Mouse (Mus musculus) retina, postnatal 1 day (tissue): ENCODE measurements around the gene Samsn1.

ENCODE experiments used
- DNase-seq: peaks from one replicate; pipeline ENCODE4 v3.0.0-alpha.2; 2012

The Samsn1 gene

DNA sequence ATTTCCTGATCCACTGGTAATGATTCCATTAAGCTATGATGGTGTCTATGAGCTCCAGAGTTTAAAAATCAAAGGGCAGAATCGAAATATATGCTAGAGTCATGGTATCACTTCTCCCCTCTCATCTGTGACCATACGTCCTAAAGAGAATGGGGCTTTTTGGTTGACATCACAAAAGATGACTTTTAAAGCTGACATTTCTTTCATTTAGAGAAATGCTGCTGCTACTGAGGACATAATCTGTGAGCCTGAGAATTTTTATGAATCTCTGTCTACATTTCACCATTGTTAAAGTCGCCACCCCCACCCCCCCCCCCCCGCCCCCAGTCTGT, 91.9 kb downstream of the Samsn1 start:
- DNase-seq, result no peak

DNA sequence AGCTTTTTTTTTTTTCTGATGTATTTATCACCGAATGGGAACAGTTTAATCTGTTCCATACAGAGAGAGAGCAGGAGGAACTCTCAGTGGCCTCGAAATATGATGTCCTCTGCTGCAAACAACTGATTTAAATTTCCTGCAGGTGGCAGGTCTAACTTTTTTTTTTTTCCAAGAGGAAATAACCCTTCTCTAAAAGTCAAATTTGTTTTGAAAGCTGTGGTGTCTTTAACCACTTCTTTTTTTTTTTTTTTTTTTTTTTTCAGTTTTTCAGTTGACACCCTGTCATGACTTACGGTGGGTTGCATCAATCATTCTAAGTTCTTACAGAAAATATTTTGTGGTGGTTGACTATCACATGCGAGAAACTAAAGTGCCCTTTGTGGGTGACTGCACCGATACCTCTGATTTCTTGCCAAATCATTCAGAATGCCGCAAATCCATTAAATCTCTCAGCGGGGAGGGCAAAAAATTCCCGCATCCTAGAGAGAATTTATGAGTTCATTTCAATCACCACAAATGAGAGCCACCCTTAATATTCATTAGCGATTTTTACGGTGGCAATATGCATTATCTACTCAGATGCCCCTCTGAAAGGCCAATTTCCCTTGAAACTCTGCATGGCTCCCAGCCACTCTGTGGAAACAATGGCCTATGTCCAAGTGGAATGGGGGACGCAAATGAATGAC, 92.4 kb downstream of the Samsn1 start:
- no peak for DNase-seq

- DNase-seq, result no peak
Observed at GRCm38 (mm10) chr16:75926511-75926910, 95.6 kb downstream of the Samsn1 start.

- DNase-seq, result no peak
Observed at GRCm38 (mm10) chr16:75920870-75921269, 101.2 kb downstream of the Samsn1 start.

GRCm38 (mm10) chr16:75919298-75919697, 102.8 kb downstream of the Samsn1 start:
- no peak for DNase-seq

- DNase-seq, result no peak
Observed at GRCm38 (mm10) chr16:75917712-75918111, 104.4 kb downstream of the Samsn1 start.

DNA sequence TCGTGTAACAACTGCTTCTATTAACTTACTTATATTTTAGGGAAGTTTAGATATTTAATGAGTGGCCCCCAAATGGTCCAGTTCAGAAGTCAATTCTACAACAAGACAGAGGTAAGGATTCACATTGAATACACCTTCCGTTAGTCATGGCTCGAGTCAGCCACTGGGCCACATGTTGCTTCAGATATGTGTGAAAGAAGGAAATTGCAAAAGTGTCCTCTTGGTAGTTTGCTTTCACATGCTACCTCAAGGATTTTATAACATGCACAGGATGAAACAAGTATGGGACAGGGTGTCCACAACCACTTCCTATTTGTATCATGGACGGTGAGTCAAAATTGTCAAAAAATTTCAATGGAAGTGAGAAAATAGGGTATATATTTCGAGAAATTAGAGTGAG, 110.0 kb downstream of the Samsn1 start:
- no peak for DNase-seq

DNA sequence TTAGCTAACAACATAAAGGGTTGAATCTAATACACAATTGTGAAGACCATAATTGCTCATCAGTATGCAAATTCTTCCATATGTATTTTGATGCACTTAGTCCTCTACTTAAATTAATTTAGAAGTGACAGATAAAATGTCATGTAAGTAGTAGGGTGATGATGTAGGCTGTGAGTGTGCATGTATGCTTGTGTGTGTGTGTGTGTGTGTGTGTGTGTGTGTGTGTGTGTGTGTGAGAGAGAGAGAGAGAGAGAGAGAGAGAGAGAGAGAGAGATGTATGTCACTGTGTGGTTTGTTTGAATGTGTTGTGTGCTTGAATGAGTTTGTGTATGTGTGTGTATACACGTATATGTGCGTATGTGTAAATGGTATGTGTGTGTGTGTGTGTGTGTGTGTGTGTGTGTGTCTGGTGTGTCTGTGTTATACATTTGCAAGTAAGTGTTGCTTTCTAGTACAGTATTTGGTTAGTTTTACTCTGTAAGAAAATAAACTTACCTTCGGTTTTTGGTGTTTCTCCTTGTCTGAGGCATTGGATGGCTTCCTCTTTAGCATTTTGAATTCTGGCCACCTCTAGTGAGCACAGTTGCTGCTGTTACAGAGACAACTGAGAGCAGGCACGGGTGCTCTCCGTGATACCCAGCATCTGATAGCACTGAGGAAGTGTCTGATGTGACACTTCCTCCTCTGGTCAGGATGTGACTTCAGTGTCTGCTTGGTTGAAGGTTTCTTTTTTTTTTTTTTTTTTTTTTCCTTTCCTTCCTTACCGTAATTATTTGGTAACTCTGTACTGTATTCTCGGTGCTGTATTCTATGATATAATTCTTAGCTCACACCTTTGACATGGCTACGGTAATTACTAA, 113.2 kb downstream of the Samsn1 start:
- DNase-seq, result no peak

GRCm38 (mm10) chr16:75906790-75907189, 115.3 kb downstream of the Samsn1 start:
- no peak for DNase-seq

- no peak for DNase-seq
Observed at GRCm38 (mm10) chr16:75906260-75906659, 115.8 kb downstream of the Samsn1 start.

GRCm38 (mm10) chr16:75905324-75905723, 116.8 kb downstream of the Samsn1 start:
- no peak for DNase-seq

DNA sequence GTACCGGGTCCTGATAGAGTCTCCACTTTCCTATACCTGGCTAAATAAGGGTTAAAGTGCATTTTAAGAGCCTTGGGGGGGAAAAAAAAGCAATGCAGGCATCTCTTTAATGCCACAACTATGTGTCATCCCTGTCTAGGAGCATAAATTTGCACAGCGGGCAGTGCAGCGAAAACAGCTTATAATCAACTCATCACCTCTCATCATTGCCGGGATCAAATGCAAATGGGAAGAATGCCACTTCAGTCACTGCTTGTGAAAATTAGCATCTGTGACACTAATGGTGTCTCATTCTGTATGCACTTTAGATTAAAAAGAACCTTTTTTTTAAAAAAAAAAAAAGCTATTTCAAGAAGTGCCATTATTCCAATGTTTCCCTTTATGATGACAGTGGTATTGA, 118.0 kb downstream of the Samsn1 start:
- DNase-seq, result no peak

- DNase-seq, result no peak
Observed at GRCm38 (mm10) chr16:75903028-75903427, 119.1 kb downstream of the Samsn1 start.

DNA sequence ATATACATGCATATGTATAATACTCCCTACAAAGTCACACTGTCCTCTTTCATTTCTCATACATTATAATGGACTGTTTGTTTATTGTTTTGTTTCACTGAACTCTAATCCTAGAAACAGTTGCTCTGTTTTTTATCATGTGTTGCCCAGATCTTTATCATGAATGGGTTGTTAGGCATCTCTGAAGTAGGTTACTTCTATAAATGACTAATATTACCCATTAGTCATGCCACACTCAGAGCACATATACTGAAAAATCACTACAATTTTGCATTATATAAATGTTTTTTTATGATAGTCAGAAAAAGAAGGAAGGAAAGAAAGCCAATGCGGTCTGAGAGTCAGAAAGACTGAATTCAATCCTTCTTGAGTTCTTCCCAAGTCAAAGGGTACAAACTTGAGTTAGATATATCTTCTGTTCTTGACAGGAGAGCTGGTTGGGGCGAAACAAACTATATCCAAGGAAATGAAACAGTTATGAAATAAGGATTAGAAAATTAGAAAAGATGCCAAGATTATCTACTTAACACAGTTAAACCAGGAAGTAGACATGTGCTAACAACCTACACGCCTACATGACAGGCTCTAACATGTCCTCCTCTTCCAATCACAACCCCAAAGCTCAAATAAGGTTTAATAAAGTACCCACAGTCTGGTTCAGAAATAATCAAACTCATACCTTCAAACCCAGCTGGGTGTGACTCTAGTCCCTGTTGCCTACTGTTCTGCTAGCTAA, 122.0 kb downstream of the Samsn1 start:
- no peak for DNase-seq

- DNase-seq, result no peak
Observed at GRCm38 (mm10) chr16:75897828-75898367, 124.2 kb downstream of the Samsn1 start.

- DNase-seq, result no peak
Observed at GRCm38 (mm10) chr16:75894263-75894901, 127.7 kb downstream of the Samsn1 start.

- DNase-seq, result no peak
Observed at GRCm38 (mm10) chr16:75893470-75893869, 128.6 kb downstream of the Samsn1 start.

DNA sequence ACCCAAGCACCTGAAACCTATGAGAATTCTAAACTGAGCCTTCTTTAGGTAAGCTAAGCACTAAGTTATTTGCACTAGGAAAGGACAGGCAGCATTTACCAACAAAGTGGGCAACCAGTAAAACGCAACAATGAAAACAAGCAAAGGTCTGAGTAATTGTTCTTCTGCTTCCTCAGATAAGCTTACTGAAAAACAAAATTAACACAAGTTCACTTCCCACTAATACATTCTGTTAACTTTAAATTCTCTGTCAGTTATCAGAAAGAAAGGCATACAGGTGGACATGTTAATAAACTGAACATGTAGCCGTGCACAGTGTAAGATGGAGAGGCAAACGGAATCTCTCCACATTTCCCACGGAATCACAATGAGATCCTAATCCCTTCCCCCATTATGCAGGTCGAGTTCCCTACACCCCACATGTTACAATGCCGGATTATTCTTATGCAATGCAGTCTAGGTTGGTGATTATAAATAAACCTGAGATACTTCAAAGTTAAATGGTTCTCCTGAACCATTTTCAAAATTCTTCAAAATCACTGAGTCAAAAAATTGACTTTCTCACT, 132.9 kb downstream of the Samsn1 start:
- DNase-seq, result no peak

GRCm38 (mm10) chr16:75887203-75887602, 134.9 kb downstream of the Samsn1 start:
- DNase-seq, result no peak

- DNase-seq, result no peak
Observed at GRCm38 (mm10) chr16:75878885-75879284, 143.2 kb downstream of the Samsn1 start.

GRCm38 (mm10) chr16:75877170-75877569, 144.9 kb downstream of the Samsn1 start:
- no peak for DNase-seq

- no peak for DNase-seq
Observed at GRCm38 (mm10) chr16:75875896-75876295, 146.2 kb downstream of the Samsn1 start.

- DNase-seq, result no peak
Observed at GRCm38 (mm10) chr16:75874508-75874907, 147.6 kb downstream of the Samsn1 start.
